Mouse (Mus musculus): ENCODE measurements at regions not wholly inside any gene's neighbourhood (a gene's known extent, or its start where the extent isn't known, plus 50 kb on each side); places are given as distances from the start of the nearest gene placed in this dataset.

GRCm38 (mm10) chr11:22456286-22456685 is 55.6 kb upstream of the Tmem17 start:
- no peak for TF ChIP-seq POLR2A (IDR thresholded peaks at IDR 0.05; ENCODE audit: low read depth, low read length)
- TF ChIP-seq CTCF (conservative IDR thresholded peaks at IDR 0.05; ENCODE audit: insufficient read depth, insufficient read length, low read depth, low read length): no peak

All from kidney, adult 2 months (tissue).